Mouse (Mus musculus): ENCODE measurements around the gene Ski. TPM values are rescaled to one million over a fixed set of nuclear protein-coding genes. Genes with fewer than 3 reads are reported as not detected.

The Ski gene
- polyA plus RNA-seq, 2 experiments, result 2.4 to 4.5 TPM

- Histone ChIP-seq H3K9ac (replicated peaks) (no peak overlapping the region), H3K9me3 (ENCODE audit: control insufficient read depth, low read length) (no peaks in the 10 kb centered on the region)
- no peak for ATAC-seq (ENCODE audit: insufficient read depth)
These were observed 65.7 kb downstream of the Ski start for GRCm38 (mm10) chr4:155156734-155157133.

GRCm38 (mm10) chr4:155154986-155155385 lies 67.4 kb downstream of the Ski start:
- no peaks in the 10 kb centered on the region; the same call in none of the 2 replicates for H3K36me3 ChIP-seq (replicated peaks; ENCODE audit: control insufficient read depth, insufficient read depth, low read depth)
- DNase-seq (ENCODE audit: low read depth in 3 of 3, low spot score in 3 of 3) (no peak), ATAC-seq (ENCODE audit: insufficient read depth) (no peak)
- no peak overlapping the region for H3K4me2 ChIP-seq (ENCODE audit: low read depth)
- WGBS (ENCODE audit: insufficient replicate concordance), result 55% methylated on average over 11 of the region's 11 CpGs
- TF ChIP-seq EP300 (IDR thresholded peaks at IDR 0.05; ENCODE audit: low read depth), result no peak
- peaks cover 10% of the 10 kb centered on the region for H3K27me3 ChIP-seq (ENCODE audit: control insufficient read depth, insufficient read depth, low read length)
- no peak overlapping the region for H3K4me3 ChIP-seq (ENCODE audit: insufficient read depth in 1 of 2, low read depth in 2 of 2, low read length in 2 of 2)
- H3K9me3 ChIP-seq (ENCODE audit: control insufficient read depth, low read length), result no peaks in the 10 kb centered on the region
- H3K9ac ChIP-seq (replicated peaks), result no peak overlapping the region
- peaks cover 0 to 9% of the 10 kb centered on the region in 2 experiments; a peak in 2 of 4 replicates for H3K4me1 ChIP-seq (replicated peaks; ENCODE audit: control insufficient read depth in 2 of 2, insufficient read depth in 2 of 2, low read length in 1 of 2)
- H3K27ac ChIP-seq, result no peak overlapping the region

More at GRCm38 (mm10) chr4:155156734-155157133, 65.7 kb downstream of the Ski start:
- 88% methylated on average over 17 of the region's 17 CpGs for WGBS (ENCODE audit: insufficient replicate concordance)
- TF ChIP-seq EP300 (IDR thresholded peaks at IDR 0.05; ENCODE audit: low read depth), result no peak
- TF ChIP-seq CTCF (IDR thresholded peaks at IDR 0.05; ENCODE audit: low read depth), result no peak
- Histone ChIP-seq H3K4me2 (ENCODE audit: low read depth) (no peak overlapping the region), H3K36me3 (replicated peaks; ENCODE audit: control insufficient read depth, insufficient read depth, low read depth) (no peaks in the 10 kb centered on the region; the same call in none of the 2 replicates), H3K4me3 (ENCODE audit: insufficient read depth in 1 of 2, low read depth in 2 of 2, low read length in 2 of 2) (no peak overlapping the region), H3K27ac (no peak overlapping the region), H3K4me1 (replicated peaks; ENCODE audit: control insufficient read depth in 2 of 2, insufficient read depth in 2 of 2, low read length in 1 of 2) (peaks cover 0 to 8% of the 10 kb centered on the region in 2 experiments; a peak in 2 of 4 replicates), H3K27me3 (ENCODE audit: control insufficient read depth, insufficient read depth, low read length) (no peaks in the 10 kb centered on the region)
- DNase-seq (ENCODE audit: low read depth in 3 of 3, low spot score in 3 of 3), result no peak

GRCm38 (mm10) chr4:155153389-155154072 lies 68.9 kb downstream of the Ski start:
- Histone ChIP-seq H3K9ac (replicated peaks) (no peak overlapping the region), H3K9me3 (ENCODE audit: control insufficient read depth, low read length) (no peaks in the 10 kb centered on the region), H3K4me1 (replicated peaks; ENCODE audit: control insufficient read depth in 2 of 2, insufficient read depth in 2 of 2, low read length in 1 of 2) (peaks cover 0 to 10% of the 10 kb centered on the region in 2 experiments; a peak in 2 of 4 replicates), H3K27me3 (ENCODE audit: control insufficient read depth, insufficient read depth, low read length) (peaks cover 10% of the 10 kb centered on the region), H3K4me3 (ENCODE audit: insufficient read depth in 1 of 2, low read depth in 2 of 2, low read length in 2 of 2) (no peak overlapping the region), H3K27ac (no peak overlapping the region), H3K4me2 (ENCODE audit: low read depth) (no peak overlapping the region), H3K36me3 (replicated peaks; ENCODE audit: control insufficient read depth, insufficient read depth, low read depth) (no peaks in the 10 kb centered on the region; the same call in none of the 2 replicates)
- ATAC-seq (ENCODE audit: insufficient read depth), result no peak
- TF ChIP-seq EP300 (IDR thresholded peaks at IDR 0.05; ENCODE audit: low read depth) (no peak), CTCF (IDR thresholded peaks at IDR 0.05; ENCODE audit: low read depth) (no peak)
- no peak for DNase-seq (ENCODE audit: low read depth in 3 of 3, low spot score in 3 of 3)
- 59% methylated on average over 3 of the region's 3 CpGs for WGBS (ENCODE audit: insufficient replicate concordance)

- 70% methylated on average over 6 of the region's 6 CpGs for WGBS (ENCODE audit: insufficient replicate concordance)
- H3K4me3 ChIP-seq (ENCODE audit: insufficient read depth in 1 of 2, low read depth in 2 of 2, low read length in 2 of 2), result no peak overlapping the region
- H3K9me3 ChIP-seq (ENCODE audit: control insufficient read depth, low read length), result no peaks in the 10 kb centered on the region
- H3K36me3 ChIP-seq (replicated peaks; ENCODE audit: control insufficient read depth, insufficient read depth, low read depth), result no peaks in the 10 kb centered on the region; the same call in none of the 2 replicates
- H3K4me2 ChIP-seq (ENCODE audit: low read depth), result no peak overlapping the region
- H3K9ac ChIP-seq (replicated peaks), result no peak overlapping the region
- DNase-seq (ENCODE audit: low read depth in 3 of 3, low spot score in 3 of 3), result no peak
- TF ChIP-seq EP300 (IDR thresholded peaks at IDR 0.05; ENCODE audit: low read depth) (no peak), CTCF (IDR thresholded peaks at IDR 0.05; ENCODE audit: low read depth) (no peak)
- ATAC-seq (ENCODE audit: insufficient read depth), result no peak
- H3K27me3 ChIP-seq (ENCODE audit: control insufficient read depth, insufficient read depth, low read length), result peaks cover 10% of the 10 kb centered on the region
- peaks cover 0 to 10% of the 10 kb centered on the region in 2 experiments; a peak in 2 of 4 replicates for H3K4me1 ChIP-seq (replicated peaks; ENCODE audit: control insufficient read depth in 2 of 2, insufficient read depth in 2 of 2, low read length in 1 of 2)
- H3K27ac ChIP-seq, result no peak overlapping the region
These were observed 69.9 kb downstream of the Ski start for GRCm38 (mm10) chr4:155152476-155152875.

GRCm38 (mm10) chr4:155151845-155152244 lies 70.5 kb downstream of the Ski start:
- Histone ChIP-seq H3K27me3 (ENCODE audit: control insufficient read depth, insufficient read depth, low read length) (peaks cover 10% of the 10 kb centered on the region), H3K4me2 (ENCODE audit: low read depth) (no peak overlapping the region), H3K4me1 (replicated peaks; ENCODE audit: control insufficient read depth in 2 of 2, insufficient read depth in 2 of 2, low read length in 1 of 2) (peaks cover 0 to 10% of the 10 kb centered on the region in 2 experiments; a peak in 2 of 4 replicates), H3K36me3 (replicated peaks; ENCODE audit: control insufficient read depth, insufficient read depth, low read depth) (no peaks in the 10 kb centered on the region; the same call in 1 of the 2 replicates), H3K4me3 (ENCODE audit: insufficient read depth in 1 of 2, low read depth in 2 of 2, low read length in 2 of 2) (no peak overlapping the region), H3K9me3 (ENCODE audit: control insufficient read depth, low read length) (no peaks in the 10 kb centered on the region), H3K27ac (no peak overlapping the region), H3K9ac (replicated peaks) (no peak overlapping the region)
- no peak for TF ChIP-seq CTCF (IDR thresholded peaks at IDR 0.05; ENCODE audit: low read depth)
- TF ChIP-seq EP300 (IDR thresholded peaks at IDR 0.05; ENCODE audit: low read depth), result no peak
- ATAC-seq (ENCODE audit: insufficient read depth) (no peak), DNase-seq (ENCODE audit: low read depth in 3 of 3, low spot score in 3 of 3) (no peak)
- 35% methylated on average over 4 of the region's 4 CpGs for WGBS (ENCODE audit: insufficient replicate concordance)

Data from liver, embryonic 14.5 days (tissue).